Mouse (Mus musculus) adrenal gland, adult 2 months (tissue): ENCODE data around the gene Ryr2. TPM values are rescaled to one million over a fixed set of nuclear protein-coding genes. Genes with fewer than 3 reads are reported as not detected.

Experiments
- DNase-seq: peaks from one replicate; pipeline ENCODE4 v3.0.0; 2021
- polyA plus RNA-seq: library from polyadenylated mRNA; depleted of rRNA; stranded (reverse); fragments of >200 nt; gene quantifications from 2 replicates; pipeline ENCODE4 v1.2.3, GENCODE M21; 2012
- total RNA-seq, 2 experiments: library from RNA; stranded (reverse); gene quantifications; 2 replicates each; pipeline ENCODE4 v1.2.3; 2021

Ryr2 gene
- total and polyA plus RNA-seq, 3 experiments = 0.37 to 14.7 (median 13.9) TPM

- DNase-seq = no peak
These were observed 334.6 kb downstream of the Ryr2 start for GRCm38 (mm10) chr13:11772173-11772572.

- no peak for DNase-seq
These were observed 339.8 kb downstream of the Ryr2 start for GRCm38 (mm10) chr13:11766899-11767298.

- no peak for DNase-seq
These were observed 342.8 kb downstream of the Ryr2 start for GRCm38 (mm10) chr13:11763925-11764324.

GRCm38 (mm10) chr13:11763104-11763503, 343.6 kb downstream of the Ryr2 start:
- peak; percentile 16 for DNase-seq

GRCm38 (mm10) chr13:11757894-11758293, 348.9 kb downstream of the Ryr2 start:
- DNase-seq = no peak

- no peak for DNase-seq
These were observed 361.3 kb downstream of the Ryr2 start for GRCm38 (mm10) chr13:11745479-11745878.

- no peak for DNase-seq
These were observed 368.5 kb downstream of the Ryr2 start for GRCm38 (mm10) chr13:11738211-11738610.

- no peak for DNase-seq
These were observed 390.5 kb downstream of the Ryr2 start for GRCm38 (mm10) chr13:11716216-11716615.

GRCm38 (mm10) chr13:11709708-11710471, 396.9 kb downstream of the Ryr2 start:
- no peak for DNase-seq

GRCm38 (mm10) chr13:11701721-11702120, 405.0 kb downstream of the Ryr2 start:
- peak; percentile 23 for DNase-seq

GRCm38 (mm10) chr13:11696496-11696895, 410.2 kb downstream of the Ryr2 start:
- DNase-seq = no peak

- DNase-seq = no peak
These were observed 424.9 kb downstream of the Ryr2 start for GRCm38 (mm10) chr13:11681802-11682201.

- DNase-seq = no peak
These were observed 443.9 kb downstream of the Ryr2 start for GRCm38 (mm10) chr13:11662815-11663214.

- DNase-seq = no peak
These were observed 461.9 kb downstream of the Ryr2 start for GRCm38 (mm10) chr13:11644846-11645245.

GRCm38 (mm10) chr13:11636383-11636782, 470.4 kb downstream of the Ryr2 start:
- DNase-seq = no peak

- no peak for DNase-seq
These were observed 482.2 kb downstream of the Ryr2 start for GRCm38 (mm10) chr13:11624513-11624912.

GRCm38 (mm10) chr13:11595431-11595830, 511.3 kb downstream of the Ryr2 start:
- no peak for DNase-seq

GRCm38 (mm10) chr13:11585283-11585682, 521.5 kb downstream of the Ryr2 start:
- DNase-seq = no peak

- no peak for DNase-seq
These were observed 534.2 kb downstream of the Ryr2 start for GRCm38 (mm10) chr13:11572552-11572951.

- no peak for DNase-seq
These were observed 539.4 kb downstream of the Ryr2 start for GRCm38 (mm10) chr13:11567376-11567775.

GRCm38 (mm10) chr13:11566486-11566885, 540.3 kb downstream of the Ryr2 start:
- DNase-seq = peak; percentile 40

GRCm38 (mm10) chr13:11563224-11564024, 543.3 kb downstream of the Ryr2 start:
- DNase-seq = peak; percentile 58

GRCm38 (mm10) chr13:11549644-11550043, 557.1 kb downstream of the Ryr2 start:
- no peak for DNase-seq
